Mouse (Mus musculus) MEL (cell line): ENCODE data around the gene Psmc1. TPM values are rescaled to one million over a fixed set of nuclear protein-coding genes. Genes with fewer than 3 reads are reported as not detected.

Experiments
- DNase-seq: peaks from one replicate; pipeline ENCODE4 v3.0.0; 2011; ENCODE audit warnings: low read depth, low spot score
- H3K27ac ChIP-seq: 2 replicates; pipeline ENCODE4 v1.5.1; 2012; ENCODE audit warnings: low read depth, mild to moderate bottlenecking, control low read depth, low read length, moderate library complexity; ENCODE audit not compliant: control insufficient read depth
- H3K27me3 ChIP-seq, 2 experiments: fragments of 150-350 bp in 1 of 2; sonication (generic) in 1 of 2; 2 replicates each; pipeline ENCODE4 v1.6.1; 2012; ENCODE audit warnings: low read length in 2 of 2, mild to moderate bottlenecking in 2 of 2, improper control_type of control experiment in 1 of 2, moderate library complexity in 1 of 2; ENCODE audit not compliant: insufficient read depth in 2 of 2, control insufficient read depth in 1 of 2
- H3K36me3 ChIP-seq, 2 experiments: 2 replicates each; pipeline ENCODE4 v1.6.1; 2012 to 2014; ENCODE audit warnings: low read length in 2 of 2, improper control_type of control experiment in 1 of 2, inconsistent platforms in 1 of 2, mild to moderate bottlenecking in 1 of 2; ENCODE audit not compliant: insufficient read depth in 2 of 2, control insufficient read depth in 1 of 2
- H3K4me1 ChIP-seq, 2 experiments: fragments of 150-350 bp in 1 of 2; sonication (generic) in 1 of 2; 2 replicates each; pipeline ENCODE4 v1.6.1; 2012; ENCODE audit warnings: low read length in 2 of 2, improper control_type of control experiment in 1 of 2, mild to moderate bottlenecking in 1 of 2; ENCODE audit not compliant: insufficient read depth in 2 of 2, control insufficient read depth in 1 of 2
- H3K4me3 ChIP-seq, 2 experiments: fragments of 150-350 bp in 1 of 2; sonication (generic) in 1 of 2; 2 replicates each; pipeline ENCODE4 v1.5.1; 2012; ENCODE audit warnings: low read depth in 2 of 2, low read length in 2 of 2, mild to moderate bottlenecking in 2 of 2, moderate library complexity in 2 of 2, control low read depth in 1 of 2, improper control_type of control experiment in 1 of 2; ENCODE audit not compliant: control insufficient read depth in 1 of 2, insufficient read depth in 1 of 2
- H3K79me2 ChIP-seq: 2 replicates; pipeline ENCODE4 v1.6.1; 2012; ENCODE audit warnings: mild to moderate bottlenecking, low read length, moderate library complexity; ENCODE audit not compliant: control insufficient read depth, poor library complexity, insufficient read depth
- H3K9ac ChIP-seq: 2 replicates; pipeline ENCODE4 v1.6.1; 2012; ENCODE audit warnings: low read depth, mild to moderate bottlenecking, control low read depth, low read length, moderate library complexity; ENCODE audit not compliant: control insufficient read depth, poor library complexity, severe bottlenecking
- H3K9me3 ChIP-seq: fragments of 150-350 bp; sonication (generic); replicated peaks from 2 replicates; pipeline ENCODE4 v1.6.1; 2012; ENCODE audit warnings: mild to moderate bottlenecking, low read length, improper control_type of control experiment, moderate library complexity; ENCODE audit not compliant: insufficient read depth
- CHD1 ChIP-seq: IDR thresholded peaks from 2 replicates; pipeline ENCODE4 v1.6.1; 2012; ENCODE audit warnings: low read depth, mild to moderate bottlenecking, inconsistent platforms, low read length, improper control_type of control experiment
- E2F4 ChIP-seq: IDR thresholded peaks from 2 replicates; pipeline ENCODE4 v1.6.1; 2011; ENCODE audit warnings: low read depth, low read length, improper control_type of control experiment, borderline replicate concordance
- ELF1 ChIP-seq: IDR thresholded peaks from 2 replicates; pipeline ENCODE4 v1.6.1; 2014; ENCODE audit warnings: low read depth, mild to moderate bottlenecking, inconsistent platforms, low read length, improper control_type of control experiment, moderate library complexity
- JUND ChIP-seq: IDR thresholded peaks from 2 replicates; pipeline ENCODE4 v1.6.1; 2011; ENCODE audit warnings: low read depth, mild to moderate bottlenecking, improper control_type of control experiment, low read length
- MAX ChIP-seq: IDR thresholded peaks from 2 replicates; pipeline ENCODE4 v1.6.1; 2011; ENCODE audit warnings: low read length, improper control_type of control experiment
- MXI1 ChIP-seq: IDR thresholded peaks from 2 replicates; pipeline ENCODE4 v1.6.1; 2011; ENCODE audit warnings: mild to moderate bottlenecking, low read depth, low read length, improper control_type of control experiment
- MYB ChIP-seq: IDR thresholded peaks from 2 replicates; pipeline ENCODE4 v1.6.1; 2011; ENCODE audit warnings: mild to moderate bottlenecking, low read depth, low read length, improper control_type of control experiment
- POLR2A ChIP-seq, 2 experiments: IDR thresholded peaks; 2 replicates each; pipeline ENCODE4 v1.6.1; 2011 to 2012; ENCODE audit warnings: low read length in 2 of 2, mild to moderate bottlenecking in 2 of 2, control low read depth in 1 of 2, improper control_type of control experiment in 1 of 2, low read depth in 1 of 2, moderate library complexity in 1 of 2; ENCODE audit not compliant: control insufficient read depth in 1 of 2, insufficient read depth in 1 of 2, poor library complexity in 1 of 2
- POLR2AphosphoS5 ChIP-seq: IDR thresholded peaks from 2 replicates; pipeline ENCODE4 v1.6.1; 2012; ENCODE audit warnings: low read depth, borderline replicate concordance, mild to moderate bottlenecking, inconsistent platforms, low read length, moderate library complexity, mixed read lengths
- SIN3A ChIP-seq: IDR thresholded peaks from 2 replicates; pipeline ENCODE4 v1.6.1; 2012; ENCODE audit warnings: low read length, improper control_type of control experiment, inconsistent platforms
- SMC3 ChIP-seq: IDR thresholded peaks from 2 replicates; pipeline ENCODE4 v1.6.1; 2011; ENCODE audit warnings: low read depth, low read length, improper control_type of control experiment
- TCF12 ChIP-seq: IDR thresholded peaks from 2 replicates; pipeline ENCODE4 v1.6.1; 2014; ENCODE audit warnings: low read depth, mild to moderate bottlenecking, inconsistent platforms, low read length, improper control_type of control experiment, moderate library complexity
- ZC3H11A ChIP-seq: IDR thresholded peaks from 2 replicates; pipeline ENCODE4 v1.6.1; 2012; ENCODE audit warnings: low read depth, mild to moderate bottlenecking, inconsistent platforms, low read length, improper control_type of control experiment
- ZMIZ1 ChIP-seq: IDR thresholded peaks from 2 replicates; pipeline ENCODE4 v1.6.1; 2012; ENCODE audit warnings: low read depth, mild to moderate bottlenecking, inconsistent platforms, low read length, improper control_type of control experiment, moderate library complexity
- polyA plus RNA-seq, 2 experiments: library from polyadenylated mRNA; stranded (reverse) in 1 of 2; unstranded in 1 of 2; fragments of >175 nt in 1 of 2; fragments of >200 nt in 1 of 2; gene quantifications; 2 replicates each; pipeline versions ENCODE4 v1.2.1 to v1.2.4; 2012; ENCODE audit warnings: low replicate concordance in 2 of 2, low read depth in 1 of 2; ENCODE audit not compliant: insufficient read length in 2 of 2, insufficient read depth in 1 of 2, missing spikeins in 1 of 2
- total RNA-seq: library from RNA; depleted of rRNA; stranded (reverse); fragments of 300-350 nt; gene quantifications from 2 replicates; pipeline ENCODE4 v1.2.3, GENCODE M21; 2012

The Psmc1 gene
- total and polyA plus RNA-seq, 3 experiments, result 322 to 501 TPM; not detected in 1

GRCm38 (mm10) chr12:100144269-100144668, 34.3 kb downstream of the Psmc1 start:
- Histone ChIP-seq H3K9ac (no peak overlapping the region), H3K4me1 (no peaks in the 10 kb centered on the region), H3K36me3 (peaks cover 0 to 6% of the 10 kb centered on the region in 2 experiments; a peak in 2 of 4 replicates), H3K79me2 (no peaks in the 10 kb centered on the region), H3K27ac (no peak overlapping the region), H3K4me3 (no peak overlapping the region), H3K27me3 (no peaks in the 10 kb centered on the region), H3K9me3 (no peaks in the 10 kb centered on the region)
- no peak for TF ChIP-seq JUND
- no peak for TF ChIP-seq TCF12
- TF ChIP-seq SIN3A, result no peak
- no peak for TF ChIP-seq POLR2AphosphoS5
- TF ChIP-seq MXI1, result no peak
- no peak for TF ChIP-seq ZC3H11A
- TF ChIP-seq POLR2A (IDR thresholded peaks at IDR 0.05; ENCODE audit: control insufficient read depth in 1 of 2, insufficient read depth in 1 of 2, low read depth in 1 of 2, low read length in 2 of 2, poor library complexity in 1 of 2), result no peak
- no peak for TF ChIP-seq ZMIZ1
- TF ChIP-seq MYB, result no peak
- no peak for DNase-seq

GRCm38 (mm10) chr12:100152466-100152865, 42.5 kb downstream of the Psmc1 start:
- no peak overlapping the region for H3K27ac ChIP-seq
- H3K36me3 ChIP-seq, result peaks cover 0 to 1% of the 10 kb centered on the region in 2 experiments; a peak in 2 of 4 replicates
- DNase-seq, result no peak
- H3K9ac ChIP-seq, result no peak overlapping the region
- no peaks in the 10 kb centered on the region; the same call in 1 of the 2 replicates for H3K79me2 ChIP-seq
- H3K4me1 ChIP-seq, result no peaks in the 10 kb centered on the region
- H3K4me3 ChIP-seq, result no peak overlapping the region
- H3K9me3 ChIP-seq, result no peaks in the 10 kb centered on the region
- no peaks in the 10 kb centered on the region for H3K27me3 ChIP-seq
- TF ChIP-seq POLR2AphosphoS5, result no peak
- TF ChIP-seq E2F4, result no peak
- TF ChIP-seq ZMIZ1, result no peak
- no peak for TF ChIP-seq ELF1
- TF ChIP-seq MAX, result no peak
- no peak for TF ChIP-seq CHD1
- no peak for TF ChIP-seq SMC3
